Mouse (Mus musculus) CD4-positive, CD25-positive, alpha-beta regulatory T cell, adult 4 months (primary cell): ENCODE data around the gene Spata3. TPM values are rescaled to one million over a fixed set of nuclear protein-coding genes. Genes with fewer than 3 reads are reported as not detected.
"Not testable (repeated sequence)": the region's sequence is repeated elsewhere in the genome, so short reads cannot be mapped to it uniquely, and the experiment has no call there.

ENCODE experiments used
- ATAC-seq: one replicate; pipeline ENCODE4 v1.8.0; 2017
- polyA plus RNA-seq, 2 experiments: library from polyadenylated mRNA; unstranded; fragments of 100-300 nt; shearing (Covaris generic); gene quantifications; one replicate each; pipeline ENCODE4 v1.2.1; 2017

The Spata3 gene
- not detected for polyA plus RNA-seq

GRCm38 (mm10) chr1:86016516-86016915 is at the start of gene Spata3:
Gene Spata3, plus strand, starts transcription at chr1:86016816.
- ATAC-seq: no peak

- no peak for ATAC-seq
These were observed 47.5 kb upstream of the Spata3 start for GRCm38 (mm10) chr1:85969081-85969480.

GRCm38 (mm10) chr1:85969519-85969918 is 47.1 kb upstream of the Spata3 start:
- no peak for ATAC-seq

- ATAC-seq: no peak
These were observed 45.5 kb upstream of the Spata3 start for GRCm38 (mm10) chr1:85971070-85971469.

GRCm38 (mm10) chr1:85972341-85972740 is 44.3 kb upstream of the Spata3 start:
- no peak for ATAC-seq

GRCm38 (mm10) chr1:85973468-85973877 is 43.1 kb upstream of the Spata3 start:
- ATAC-seq: peak; percentile 29

- ATAC-seq: peak; percentile 32
These were observed 38.9 kb upstream of the Spata3 start for GRCm38 (mm10) chr1:85977709-85978108.

- peak; percentile 37 for ATAC-seq
These were observed 34.8 kb upstream of the Spata3 start for GRCm38 (mm10) chr1:85981738-85982357.

GRCm38 (mm10) chr1:85985784-85986183 is 30.8 kb upstream of the Spata3 start:
- ATAC-seq: peak; percentile 54

- no peak for ATAC-seq
These were observed 28.3 kb upstream of the Spata3 start for GRCm38 (mm10) chr1:85988351-85988750.

- not testable (repeated sequence) for ATAC-seq
These were observed 27.7 kb upstream of the Spata3 start for GRCm38 (mm10) chr1:85988882-85989281.

GRCm38 (mm10) chr1:85992175-85992574 is 24.4 kb upstream of the Spata3 start:
- ATAC-seq: no peak

GRCm38 (mm10) chr1:85993541-85993940 is 23.1 kb upstream of the Spata3 start:
- no peak for ATAC-seq

- no peak for ATAC-seq
These were observed 19.4 kb upstream of the Spata3 start for GRCm38 (mm10) chr1:85997221-85997620.

GRCm38 (mm10) chr1:85998012-85998411 is 18.6 kb upstream of the Spata3 start:
- peak; percentile 93 for ATAC-seq

GRCm38 (mm10) chr1:85999853-86000570 is 16.6 kb upstream of the Spata3 start:
- peak; percentile 38 for ATAC-seq

- ATAC-seq: peak; percentile 63
These were observed 11.1 kb upstream of the Spata3 start for GRCm38 (mm10) chr1:86005540-86005939.

GRCm38 (mm10) chr1:86006040-86006439 is 10.6 kb upstream of the Spata3 start:
- ATAC-seq: no peak

GRCm38 (mm10) chr1:86007778-86008177 is 8.8 kb upstream of the Spata3 start:
- ATAC-seq: peak; percentile 90

GRCm38 (mm10) chr1:86015758-86016157 is 858 bp upstream of the Spata3 start:
- ATAC-seq: peak; percentile 60

GRCm38 (mm10) chr1:86018235-86019055 is 1.8 kb downstream of the Spata3 start:
- ATAC-seq: peak; percentile 71

- no peak for ATAC-seq
These were observed 4.9 kb downstream of the Spata3 start for GRCm38 (mm10) chr1:86021365-86021989.
